8 mouse cellular contexts compared by ENCODE assay signal in genomic region chr5:150592904-150593755, GRCm38 (mm10). TPM values are rescaled to one million over a fixed set of nuclear protein-coding genes. Genes with fewer than 3 reads are reported as not detected.
DNase-seq lines count a peak whose midpoint lies in the region; ATAC-seq and TF ChIP-seq lines count a peak whose summit lies in the region.

No protein-coding gene starts in this region.

- no peaks in the 10 kb centered on the region for H3K9me3 ChIP-seq in kidney, postnatal 0 days (replicated peaks; ENCODE audit: low read length)
- H3K9me3 ChIP-seq in neural tube, embryonic 12.5 days: no peaks in the 10 kb centered on the region

- H3K36me3 ChIP-seq in kidney, postnatal 0 days (ENCODE audit: insufficient read depth, low read length): no peaks in the 10 kb centered on the region
- H3K36me3 ChIP-seq in neural tube, embryonic 12.5 days: no peaks in the 10 kb centered on the region

- H3K27ac ChIP-seq in kidney, postnatal 0 days: no peak overlapping the region
- H3K27ac ChIP-seq in neural tube, embryonic 12.5 days: no peak overlapping the region

- H3K9ac ChIP-seq in kidney, postnatal 0 days (ENCODE audit: low read depth, low read length): peak overlapping the region; percentile 75
- H3K9ac ChIP-seq in neural tube, embryonic 12.5 days: peak overlapping the region; percentile 67

- no peaks in the 10 kb centered on the region for H3K27me3 ChIP-seq in kidney, postnatal 0 days (ENCODE audit: insufficient read depth, low read length)
- peaks cover 43% of the 10 kb centered on the region for H3K27me3 ChIP-seq in neural tube, embryonic 12.5 days (replicated peaks)

- H3K4me3 ChIP-seq in kidney, postnatal 0 days (replicated peaks; ENCODE audit: low read depth, low read length): peak overlapping the region; percentile 82
- H3K4me3 ChIP-seq in neural tube, embryonic 12.5 days: peak overlapping the region; percentile 77

- TF ChIP-seq CTCF in kidney, postnatal 0 days (IDR thresholded peaks at IDR 0.05; ENCODE audit: low read depth): no peak

- peak overlapping the region; percentile 100 for H3K4me2 ChIP-seq in kidney, postnatal 0 days (ENCODE audit: low read length)
- peak overlapping the region; percentile 100 for H3K4me2 ChIP-seq in neural tube, embryonic 12.5 days (replicated peaks)

- WGBS in kidney, postnatal 0 days: 11% methylated on average over 40 of the region's 40 CpGs
- WGBS in neural tube, embryonic 12.5 days: 11% methylated on average over 40 of the region's 40 CpGs

- ATAC-seq in kidney, postnatal 0 days (replicated peaks; ENCODE audit: low FRiP score, low read depth): peak; percentile 26; the same call in 1 of the 2 replicates
- ATAC-seq in neural tube, embryonic 12.5 days (ENCODE audit: low FRiP score, low read depth): no peak

- H3K4me1 ChIP-seq in kidney, postnatal 0 days (replicated peaks; ENCODE audit: insufficient read depth, low read length): peaks cover 9% of the 10 kb centered on the region; the same call in 1 of the 2 replicates
- peaks cover 19% of the 10 kb centered on the region for H3K4me1 ChIP-seq in neural tube, embryonic 12.5 days

- peak; percentile 48 for DNase-seq in urinary bladder, adult 2 months (ENCODE audit: low spot score)
- DNase-seq in urinary bladder, postnatal 4 days (ENCODE audit: low spot score in 2 of 2): no peak
- peak; percentile 68 for DNase-seq in cerebellum, adult 9-10 months
- DNase-seq in forelimb bud, embryonic 11.5 days (ENCODE audit: low read depth, low spot score): peak; percentile 19
- peak; percentile 46 for DNase-seq in kidney, postnatal 0 days (ENCODE audit: low spot score)
- DNase-seq in lung, adult 18-20 months: peak; percentile 53 to 63
- no peak for DNase-seq in Muller cell, postnatal 12 days (ENCODE audit: inconsistent ontology term)

RNA-seq across cellular contexts. Expression of gene N4bp2l1, which starts 3.9 kb away (rescaled TPM):
- polyA plus RNA-seq in urinary bladder, adult 2 months (2012; rRNA removed): 20.4 and 23.6 TPM in 2 replicates
- polyA plus RNA-seq in kidney, postnatal 0 days (2015; fragmentation: Nextera tagmentation; extraction: Ambion mirVana): 6.9 and 8.6 TPM in 2 replicates
- 4.6 and 4.9 TPM in 2 replicates for polyA plus RNA-seq in neural tube, embryonic 12.5 days (2016; fragmentation: Nextera tagmentation; extraction: Ambion mirVana)

Comparison
In these comparisons a context has a peak if more than half of its experiments do, and no peak if none do; other contexts are left out.
1. DNase-seq: peak in urinary bladder, adult 2 months (single experiment), cerebellum, adult 9-10 months (single experiment), forelimb bud, embryonic 11.5 days (single experiment), kidney, postnatal 0 days (single experiment) and lung, adult 18-20 months (2 of 2); none in urinary bladder, postnatal 4 days (0 of 2) and Muller cell, postnatal 12 days (single experiment).